Mouse (Mus musculus) left cerebral cortex, postnatal 36 days (tissue): ENCODE data around the gene Trex2. TPM values are rescaled to one million over a fixed set of nuclear protein-coding genes. Genes with fewer than 3 reads are reported as not detected.

Source experiments
- DNase-seq, 2 experiments: peaks; one replicate each; pipeline ENCODE4 v3.0.0; 2021 to 2022; ENCODE audit warnings: low spot score in 2 of 2, mixed read lengths in 1 of 2
- intact Hi-C: fragments of 180-260 bp; cut with DNase I; formaldehyde crosslinking; loops from one replicate; pipeline ENCODE4 v1.15.1; 2025
- total RNA-seq, 2 experiments: library from RNA; stranded (reverse); gene quantifications; 2 replicates each; pipeline ENCODE4 v1.2.3; 2021

The Trex2 gene
- total RNA-seq = not detected

- intact Hi-C loops = no loop called here
- no peak for DNase-seq
These were observed at the start of gene Trex2 for GRCm38 (mm10) chrX:73435252-73435651. TSS of gene Trex2 (minus strand) at chrX:73435344.

DNA sequence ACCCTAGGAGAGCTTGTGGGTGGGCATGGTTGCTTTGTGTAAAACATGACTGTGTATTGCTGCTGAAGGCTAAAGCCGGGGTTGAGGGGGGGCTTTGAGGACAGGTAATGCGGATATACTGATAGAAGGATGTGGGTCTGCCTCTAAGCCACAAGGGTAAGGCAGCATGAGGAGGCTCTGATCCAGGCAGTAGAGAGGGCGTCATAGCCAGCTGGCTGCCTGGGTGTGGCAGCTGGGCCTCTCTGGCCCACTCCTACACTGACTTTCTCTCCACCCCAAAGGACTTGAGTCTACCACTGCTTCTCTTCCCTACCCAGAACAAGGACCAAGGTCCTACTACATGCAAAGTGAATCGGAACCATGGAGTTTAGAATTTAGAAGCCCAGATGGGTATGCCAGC, 49.7 kb upstream of the Trex2 start:
- intact Hi-C loops = no loop called here
- DNase-seq = no peak

- intact Hi-C loops = no loop called here
- no peak for DNase-seq
These were observed 48.9 kb upstream of the Trex2 start for GRCm38 (mm10) chrX:73484076-73484475.

GRCm38 (mm10) chrX:73483484-73483810, 48.3 kb upstream of the Trex2 start, which contains the start of gene Bgn:
TSS of gene Bgn (plus strand) at chrX:73483602.
- intact Hi-C loops = no loop called here
- no peak for DNase-seq

- DNase-seq = no peak
- intact Hi-C loops = no loop called here
These were observed 47.7 kb upstream of the Trex2 start for GRCm38 (mm10) chrX:73482643-73483483.

- DNase-seq = no peak
- intact Hi-C loops = no loop called here
These were observed 45.2 kb upstream of the Trex2 start for GRCm38 (mm10) chrX:73480334-73480733.

DNA sequence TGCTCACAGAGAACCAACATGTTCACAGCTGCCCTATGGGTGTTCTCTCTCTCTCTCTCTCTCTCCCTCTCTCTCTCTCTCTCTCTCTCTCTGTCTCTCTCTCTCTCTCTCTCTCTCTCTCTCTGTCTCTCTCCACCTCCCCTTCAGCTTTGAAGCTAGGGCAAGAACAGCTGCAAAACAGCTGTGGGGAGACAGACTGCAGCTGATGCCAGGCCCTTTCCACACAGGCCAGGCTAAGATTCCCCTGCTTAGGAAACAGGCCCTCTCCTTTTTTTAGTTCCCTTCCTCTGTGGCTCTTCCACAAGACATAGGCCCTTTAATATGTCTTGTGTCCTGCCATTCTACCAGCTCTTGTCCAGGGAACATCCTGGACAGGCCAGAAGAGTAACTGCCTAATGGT, 44.5 kb upstream of the Trex2 start:
- no peak for DNase-seq
- intact Hi-C loops = no loop called here

DNA sequence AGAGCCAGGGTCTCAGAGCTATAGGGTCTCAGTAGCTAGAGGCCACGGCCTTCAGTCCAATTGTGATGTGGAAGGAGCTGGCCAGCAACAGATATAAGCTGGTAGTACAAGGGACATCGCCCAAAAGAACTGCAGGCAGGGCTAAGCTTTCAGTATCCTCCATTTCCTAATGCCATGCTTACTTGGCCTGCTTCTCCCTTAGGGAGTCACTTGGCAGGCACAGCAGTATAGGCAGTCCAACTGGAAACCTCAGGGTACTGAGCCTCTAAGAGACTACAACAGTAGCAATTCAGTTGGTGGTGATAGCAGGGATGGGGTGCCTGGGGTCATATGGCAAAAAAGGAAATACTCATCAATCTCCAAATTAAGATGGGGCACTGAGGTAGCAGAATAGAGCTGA, 42.4 kb upstream of the Trex2 start:
- DNase-seq = no peak
- intact Hi-C loops = no loop called here

- no peak for DNase-seq
- intact Hi-C loops = no loop called here
These were observed 41.5 kb upstream of the Trex2 start for GRCm38 (mm10) chrX:73476621-73477020.

- intact Hi-C loops = no loop called here
- DNase-seq = no peak
These were observed 40.6 kb upstream of the Trex2 start for GRCm38 (mm10) chrX:73475658-73476256.

- DNase-seq = no peak
- intact Hi-C loops = no loop called here
These were observed 39.4 kb upstream of the Trex2 start for GRCm38 (mm10) chrX:73474340-73475165.

- no peak for DNase-seq
- intact Hi-C loops = no loop called here
These were observed 36.6 kb upstream of the Trex2 start for GRCm38 (mm10) chrX:73471764-73472163.

- DNase-seq = no peak
These were observed 33.6 kb upstream of the Trex2 start for GRCm38 (mm10) chrX:73468752-73469151.

GRCm38 (mm10) chrX:73468330-73468729, 33.2 kb upstream of the Trex2 start:
- intact Hi-C loops = no loop called here
- DNase-seq = no peak

More at GRCm38 (mm10) chrX:73468752-73469151, 33.6 kb upstream of the Trex2 start:
- intact Hi-C loops = no loop called here

- no peak for DNase-seq
- intact Hi-C loops = no loop called here
These were observed 32.5 kb upstream of the Trex2 start for GRCm38 (mm10) chrX:73467446-73468241.

GRCm38 (mm10) chrX:73465483-73466186, 30.5 kb upstream of the Trex2 start:
- intact Hi-C loops = no loop called here
- peak in 1 of 2 experiments; percentile 20 for DNase-seq

- DNase-seq = no peak
- intact Hi-C loops = no loop called here
These were observed 25.6 kb upstream of the Trex2 start for GRCm38 (mm10) chrX:73460792-73461191.

DNA sequence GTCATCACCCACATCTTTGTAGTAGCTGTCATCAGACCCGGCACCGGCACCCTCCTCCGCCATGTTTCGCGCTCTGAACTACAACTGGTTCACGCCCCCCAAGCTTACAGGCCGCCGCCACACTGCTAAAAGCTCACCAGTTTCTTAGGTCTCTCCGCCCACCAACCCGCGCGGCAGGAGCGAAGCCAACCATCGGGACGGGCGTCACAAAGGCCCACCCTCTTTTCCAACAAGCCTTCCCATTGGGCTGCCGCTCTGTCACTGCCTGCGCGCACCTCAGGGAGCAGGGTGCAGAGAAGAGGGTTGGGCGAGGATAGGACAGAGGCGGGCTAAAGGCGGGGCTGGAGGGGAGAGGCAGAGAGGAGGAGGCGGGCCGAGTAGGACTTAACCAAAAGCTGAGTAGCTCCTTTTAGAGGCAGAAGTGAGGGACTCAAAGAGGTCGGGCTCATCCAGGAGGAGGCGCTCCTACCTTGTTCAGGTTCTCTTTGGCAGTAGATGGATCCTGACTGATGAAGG, 23.8 kb upstream of the Trex2 start, which contains the start of gene Haus7:
Gene Haus7, minus strand, starts transcription at position 168 of the 516 bp plus-strand sequence.
- peak; percentile 88 to 89 for DNase-seq
- intact Hi-C loops = no loop called here

DNA sequence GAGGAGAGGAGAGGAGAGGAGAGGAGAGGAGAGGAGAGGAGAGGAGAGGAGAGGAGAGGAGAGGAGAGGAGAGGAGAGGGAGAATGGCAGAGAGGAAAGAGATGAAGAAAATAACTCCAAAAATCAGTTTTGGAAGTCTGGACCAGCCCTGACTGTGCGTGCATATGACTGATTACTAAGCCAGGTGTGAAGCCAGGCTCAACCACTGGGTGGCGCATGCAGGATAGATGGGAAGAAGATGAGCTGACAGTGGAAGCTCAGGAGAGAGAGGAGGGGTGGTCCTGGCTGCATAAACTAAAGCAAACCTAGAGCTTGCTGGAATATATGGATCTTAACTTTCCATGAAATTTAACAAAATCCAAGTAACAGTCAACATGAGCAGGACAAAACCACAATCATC, 16.8 kb upstream of the Trex2 start:
- peak; percentile 30 to 38 for DNase-seq
- intact Hi-C loops = no loop called here
